Mouse (Mus musculus) heart, embryonic 15.5 days (tissue): ENCODE data around the gene Il25. TPM values are rescaled to one million over a fixed set of nuclear protein-coding genes. Genes with fewer than 3 reads are reported as not detected.
A peak's percentile ranks its signal among the peaks of the same experiment; 100 is the strongest.

Source experiments
- ATAC-seq: fragments of 200-750 bp; cut with Nextera tagmentation; replicated peaks from 2 replicates; pipeline ENCODE4 v1.8.0; 2017; ENCODE audit warnings: low read depth, moderate TSS enrichment; ENCODE audit not compliant: insufficient number of reproducible peaks, insufficient read depth, low FRiP score
- H3K27ac ChIP-seq: fragments of 300-500 bp; sonication (generic); 2 replicates; pipeline ENCODE4 v1.5.1; 2015; ENCODE audit warnings: mild to moderate bottlenecking, inconsistent platforms
- H3K27me3 ChIP-seq: fragments of 300-500 bp; sonication (generic); 2 replicates; pipeline ENCODE4 v1.6.1; 2015; ENCODE audit warnings: inconsistent platforms
- H3K36me3 ChIP-seq: fragments of 300-500 bp; sonication (generic); 2 replicates; pipeline ENCODE4 v1.6.1; 2015; ENCODE audit warnings: mild to moderate bottlenecking, inconsistent platforms
- H3K4me1 ChIP-seq: fragments of 300-500 bp; sonication (generic); replicated peaks from 2 replicates; pipeline ENCODE4 v1.6.1; 2015; ENCODE audit warnings: inconsistent platforms
- H3K4me2 ChIP-seq: fragments of 300-500 bp; sonication (generic); 2 replicates; pipeline ENCODE4 v1.6.1; 2015; ENCODE audit warnings: inconsistent platforms, mild to moderate bottlenecking, moderate library complexity
- H3K4me3 ChIP-seq: fragments of 300-500 bp; sonication (generic); 2 replicates; pipeline ENCODE4 v1.5.1; 2015; ENCODE audit warnings: mild to moderate bottlenecking, inconsistent platforms
- H3K9ac ChIP-seq: fragments of 300-500 bp; sonication (generic); 2 replicates; pipeline ENCODE4 v1.6.1; 2015; ENCODE audit warnings: mild to moderate bottlenecking, inconsistent platforms
- H3K9me3 ChIP-seq: fragments of 300-500 bp; sonication (generic); replicated peaks from 2 replicates; pipeline ENCODE4 v1.6.1; 2016; ENCODE audit warnings: inconsistent platforms
- WGBS: fragments of 180-500 bp; shearing (Covaris S2); methylation state at CpG from one replicate; pipeline ENCODE4 v1.1.7; 2015; ENCODE audit warnings: mixed read lengths; 5-methylcytosine and 5-hydroxymethylcytosine counted together
- polyA plus RNA-seq: library from polyadenylated mRNA; unstranded; fragments of >200 nt; fragmentation: Nextera tagmentation; extraction: Ambion mirVana; gene quantifications from 2 replicates; pipeline ENCODE4 v1.2.1, GENCODE M21; 2015

Gene Il25
- polyA plus RNA-seq, 1 experiment from 2014 or later, result not detected

DNA sequence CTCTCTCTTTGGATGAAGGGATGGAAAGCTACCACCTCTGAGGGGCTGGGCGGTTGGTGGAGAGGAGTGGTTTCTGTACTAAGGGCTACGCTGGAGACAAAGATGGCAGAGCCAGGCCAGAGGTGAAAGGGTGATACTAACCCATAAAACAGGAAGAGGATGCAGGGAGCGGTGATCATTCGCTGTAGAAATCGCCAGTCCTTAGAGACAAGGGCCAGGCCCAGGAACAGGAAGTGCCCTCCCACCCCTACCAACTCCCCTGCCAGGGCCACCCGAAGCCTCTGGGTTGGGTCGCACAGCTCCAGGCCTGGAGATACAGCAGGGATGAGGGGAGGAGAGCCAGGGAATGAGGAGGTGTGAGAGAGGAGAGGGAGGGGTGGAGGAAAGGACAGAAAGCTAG, 23.8 kb upstream of the Il25 start:
- H3K9ac ChIP-seq, result no peak overlapping the region
- H3K4me2 ChIP-seq, result no peak overlapping the region
- no peaks in the 10 kb centered on the region for H3K9me3 ChIP-seq
- no peaks in the 10 kb centered on the region for H3K27me3 ChIP-seq
- 77% methylated on average over 7 of the region's 7 CpGs for WGBS
- peaks cover 23% of the 10 kb centered on the region for H3K4me1 ChIP-seq
- ATAC-seq, result no peak
- H3K27ac ChIP-seq, result no peak overlapping the region
- no peak overlapping the region for H3K4me3 ChIP-seq
- H3K36me3 ChIP-seq, result peaks cover 18% of the 10 kb centered on the region; the same call in 1 of the 2 replicates

DNA sequence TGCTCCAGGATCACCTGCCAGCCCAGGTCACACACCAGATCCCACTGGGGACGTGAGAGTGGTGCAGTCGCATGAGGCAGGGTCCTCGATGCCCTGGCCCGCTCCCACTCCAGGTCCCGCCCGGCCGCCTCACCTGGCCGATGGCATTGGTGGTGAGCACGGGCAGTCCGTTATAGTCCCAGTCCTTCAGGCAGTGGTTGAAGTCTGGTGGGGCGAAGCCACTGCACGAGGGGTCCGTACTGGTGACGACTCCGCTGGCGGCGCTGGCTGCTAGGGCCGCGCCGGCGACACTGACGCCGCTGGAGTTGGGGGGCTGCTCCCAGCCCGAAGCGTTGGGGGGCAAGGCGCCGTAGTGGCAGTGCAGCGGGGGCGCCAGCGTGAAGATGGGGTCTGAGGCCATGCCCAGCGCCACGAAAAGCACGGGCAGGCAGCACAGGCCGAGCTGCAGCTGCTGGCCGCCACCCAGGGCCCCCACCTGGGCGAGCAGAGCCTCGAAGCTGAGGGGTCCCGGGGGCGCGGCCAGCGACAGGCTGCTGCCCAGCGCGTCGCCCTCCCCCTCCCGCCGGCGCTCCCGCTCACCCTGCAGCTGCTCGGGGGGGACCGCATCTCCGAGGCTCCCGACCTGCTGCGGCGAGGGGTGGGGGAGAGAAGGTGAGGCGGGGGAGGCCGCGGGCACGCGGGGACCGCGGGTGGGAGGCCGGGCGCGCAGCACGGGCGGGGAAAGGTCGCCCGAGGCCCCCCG, 20.2 kb upstream of the Il25 start:
- no peaks in the 10 kb centered on the region for H3K9me3 ChIP-seq
- 2% methylated on average over 56 of the region's 69 CpGs for WGBS
- H3K27ac ChIP-seq, result peak overlapping the region; percentile 70
- H3K4me1 ChIP-seq, result peaks cover 19% of the 10 kb centered on the region
- H3K4me2 ChIP-seq, result peak overlapping the region; percentile 99
- peaks cover 14% of the 10 kb centered on the region; the same call in 1 of the 2 replicates for H3K36me3 ChIP-seq
- peak overlapping the region; percentile 96 for H3K9ac ChIP-seq
- peak; percentile 59 for ATAC-seq
- 0 out of 2 replicates have a peak, but pooled peaks cover 3% of the 10 kb centered on the region for H3K27me3 ChIP-seq
- H3K4me3 ChIP-seq, result peak overlapping the region; percentile 94

DNA sequence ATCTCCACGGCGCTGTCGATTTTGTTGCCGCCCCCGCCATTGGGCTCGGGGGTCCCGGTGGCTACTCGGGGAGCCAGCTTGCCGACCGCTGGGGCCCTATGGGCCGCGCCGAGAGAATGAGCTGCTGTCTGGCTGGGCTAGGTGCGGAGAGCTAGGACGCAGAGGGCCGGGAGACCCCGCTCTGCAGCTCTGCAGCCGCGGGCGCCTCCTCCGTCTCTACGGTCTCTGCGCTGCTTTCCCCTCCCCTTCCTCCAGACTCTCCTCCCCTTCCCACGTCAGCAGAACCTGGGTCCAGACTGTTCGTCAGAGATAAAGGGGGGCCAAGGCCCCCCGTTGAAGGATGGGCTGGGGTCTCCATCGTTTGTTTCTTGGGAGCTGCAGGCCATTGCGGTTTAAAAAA, 19.6 kb upstream of the Il25 start, which contains the start of gene Slc22a17:
Slc22a17 (minus strand) TSS at position 247 of the 400 bp plus-strand sequence.
- ATAC-seq, result peak; percentile 82
- Histone ChIP-seq H3K36me3 (0 out of 2 replicates have a peak, but pooled peaks cover 10% of the 10 kb centered on the region), H3K4me2 (peak within 1 kb of the TSS; percentile 99), H3K9ac (peak within 1 kb of the TSS; percentile 96), H3K27me3 (0 out of 2 replicates have a peak, but pooled peaks cover 3% of the 10 kb centered on the region), H3K9me3 (no peaks in the 10 kb centered on the region), H3K27ac (peak within 1 kb of the TSS; percentile 70), H3K4me1 (peaks cover 19% of the 10 kb centered on the region), H3K4me3 (peak within 1 kb of the TSS; percentile 94)
- under 1% methylated on average over 28 of the region's 28 CpGs for WGBS

DNA sequence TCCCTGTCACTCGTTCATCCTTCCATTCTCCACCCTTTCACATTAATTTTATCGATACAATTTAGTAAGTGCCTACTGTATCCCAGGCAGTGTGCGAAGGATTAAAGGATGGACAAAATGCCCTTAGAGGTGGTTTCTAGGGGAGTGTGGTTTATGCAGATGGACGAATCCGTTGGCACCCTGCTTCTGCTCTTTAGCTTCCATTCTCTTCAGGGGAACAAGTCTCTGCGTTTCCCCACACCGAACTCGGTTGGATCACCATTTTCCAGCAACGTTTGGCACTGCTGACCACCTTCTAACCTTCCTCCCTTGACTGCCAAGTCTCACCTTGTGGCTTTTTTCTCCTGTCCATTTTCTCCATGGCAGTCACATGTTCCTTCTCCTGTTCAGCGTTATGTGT, 19.2 kb upstream of the Il25 start:
- Histone ChIP-seq H3K27me3 (0 out of 2 replicates have a peak, but pooled peaks cover 3% of the 10 kb centered on the region), H3K9me3 (no peaks in the 10 kb centered on the region), H3K9ac (peak overlapping the region; percentile 96), H3K27ac (peak overlapping the region; percentile 70), H3K4me3 (peak overlapping the region; percentile 94), H3K4me2 (peak overlapping the region; percentile 99), H3K36me3 (peaks cover 13% of the 10 kb centered on the region; the same call in 1 of the 2 replicates), H3K4me1 (peaks cover 19% of the 10 kb centered on the region)
- 21% methylated on average over 10 of the region's 10 CpGs for WGBS
- ATAC-seq, result no peak

DNA sequence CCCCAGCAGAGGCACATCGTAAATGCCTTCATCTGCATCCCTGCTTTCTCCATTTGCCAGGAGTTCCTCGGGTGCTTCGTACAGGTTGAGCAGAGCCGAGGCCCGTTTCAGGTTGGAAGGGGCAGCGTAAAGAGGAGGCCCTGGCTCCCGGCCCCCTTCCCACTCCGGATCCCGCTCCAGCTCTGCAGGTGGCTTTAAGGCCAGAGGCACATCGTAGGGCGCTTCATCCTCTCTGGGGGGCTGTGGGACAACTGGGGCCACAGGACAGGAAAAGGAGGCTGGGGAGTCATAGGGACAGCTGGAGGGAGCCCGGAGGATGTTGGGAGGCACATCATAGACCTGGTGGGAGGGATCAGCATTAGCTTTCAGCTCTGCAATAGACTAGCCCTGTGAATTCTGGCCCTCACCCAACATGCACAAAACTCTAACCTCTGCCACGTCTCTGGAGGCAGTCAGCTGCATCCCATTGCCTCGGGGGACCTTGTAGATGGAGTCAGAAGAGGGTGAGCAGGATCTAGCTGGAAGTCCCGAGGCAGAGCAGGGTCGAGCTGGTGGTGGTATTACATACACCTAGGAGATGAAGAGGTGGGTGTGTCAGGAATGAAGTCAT, 12.3 kb upstream of the Il25 start:
- H3K4me1 ChIP-seq, result peaks cover 16% of the 10 kb centered on the region
- 86% methylated on average over 16 of the region's 16 CpGs for WGBS
- no peak overlapping the region for H3K4me3 ChIP-seq
- H3K9me3 ChIP-seq, result no peaks in the 10 kb centered on the region
- no peak for ATAC-seq
- no peak overlapping the region for H3K27ac ChIP-seq
- H3K4me2 ChIP-seq, result no peak overlapping the region
- peaks cover 29% of the 10 kb centered on the region for H3K36me3 ChIP-seq
- no peak overlapping the region for H3K9ac ChIP-seq
- 0 out of 2 replicates have a peak, but pooled peaks cover 3% of the 10 kb centered on the region for H3K27me3 ChIP-seq

DNA sequence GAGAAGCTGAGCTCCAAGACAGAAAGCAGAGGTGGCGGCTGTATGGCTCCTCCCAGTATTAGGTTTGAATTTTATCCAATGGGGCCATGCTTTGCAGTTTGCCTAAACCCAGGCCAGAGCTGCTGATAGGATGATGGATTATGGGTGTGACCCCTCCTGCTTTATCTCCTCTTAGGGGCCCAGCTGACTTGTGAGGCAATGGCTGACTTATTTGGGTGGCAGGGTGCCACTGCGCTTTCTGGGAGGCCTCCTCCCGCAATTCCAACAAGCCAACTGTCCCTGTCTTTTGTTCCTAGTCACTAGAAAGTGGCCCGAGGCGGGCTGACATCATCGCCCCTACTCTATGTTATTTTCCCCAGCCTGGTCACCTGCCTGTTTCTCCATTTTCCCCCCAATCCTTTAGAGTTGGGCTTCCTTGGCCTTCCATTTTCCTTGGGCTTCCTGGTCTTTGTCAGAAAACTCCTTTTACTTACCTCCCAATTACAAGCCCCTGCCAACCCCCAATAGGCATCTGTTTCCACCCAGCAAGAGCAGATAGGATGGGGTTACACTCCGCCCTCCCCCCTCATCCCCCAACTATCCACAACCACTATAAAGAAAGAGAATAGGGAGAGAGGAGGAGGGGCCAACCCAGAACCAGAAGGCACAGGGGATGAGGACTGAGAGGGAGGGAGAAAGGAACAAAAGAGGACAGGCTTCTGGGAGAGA, 7.7 kb upstream of the Il25 start:
- Histone ChIP-seq H3K4me2 (peak overlapping the region; percentile 93), H3K4me1 (peaks cover 38% of the 10 kb centered on the region), H3K4me3 (peak overlapping the region; percentile 59), H3K36me3 (peaks cover 14% of the 10 kb centered on the region), H3K9ac (peak overlapping the region; percentile 72), H3K9me3 (no peaks in the 10 kb centered on the region), H3K27ac (peak overlapping the region; percentile 91), H3K27me3 (peaks cover 15% of the 10 kb centered on the region)
- ATAC-seq, result peak; percentile 65
- 32% methylated on average over 7 of the region's 7 CpGs for WGBS

DNA sequence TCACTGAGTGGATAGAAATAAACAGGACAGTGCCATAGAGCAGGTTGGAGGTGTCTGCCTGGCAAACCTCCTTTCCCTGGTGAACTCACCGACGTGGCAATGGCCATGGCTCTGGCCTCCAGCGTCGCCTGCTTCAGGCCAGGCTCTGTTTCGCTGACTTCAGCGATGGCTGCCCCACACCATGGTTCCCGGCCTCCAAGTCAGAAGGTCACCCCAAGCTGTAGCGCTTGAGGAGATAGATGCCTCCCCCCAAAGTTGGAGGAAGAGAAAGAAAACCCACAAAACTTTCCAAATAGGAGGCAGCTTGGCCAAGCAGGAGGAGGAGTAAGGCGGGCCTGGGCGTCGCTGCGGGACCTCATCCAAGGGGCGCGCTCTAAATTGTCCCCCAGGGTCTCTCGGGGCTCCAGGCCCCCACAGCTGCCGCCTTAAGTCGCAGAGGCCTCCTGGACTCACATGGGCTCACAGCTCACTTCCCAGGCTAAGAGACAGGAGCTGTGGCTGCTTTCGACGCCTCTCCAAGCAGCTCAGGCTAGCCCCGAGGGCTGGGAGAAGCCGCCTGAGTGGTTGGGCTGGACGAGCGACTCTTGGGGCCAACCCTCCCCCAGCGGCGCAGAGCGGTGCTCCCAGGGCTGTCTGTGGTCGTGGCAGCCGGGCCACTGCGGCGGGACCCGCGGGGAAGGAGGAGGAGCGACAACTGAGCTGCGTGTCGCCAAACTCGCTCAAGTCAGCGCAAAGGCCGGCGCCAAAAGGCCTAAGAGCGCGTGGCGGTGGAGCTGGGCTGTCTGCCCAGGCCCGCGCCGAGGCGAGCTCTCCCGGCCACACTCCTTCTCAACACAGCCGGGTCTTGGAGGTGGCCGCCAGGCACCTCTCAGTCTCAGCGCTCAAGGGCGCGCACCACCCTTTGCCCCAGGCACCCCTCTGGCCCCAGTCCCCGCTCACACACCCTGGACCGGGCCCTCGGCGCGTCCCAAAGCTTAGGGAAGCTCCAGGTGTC, 6.8 kb upstream of the Il25 start, which contains the start of gene Efs:
Efs (minus strand) TSS at position 778 of the 994 bp plus-strand sequence.
- H3K9ac ChIP-seq, result peak within 1 kb of the TSS; percentile 72
- H3K36me3 ChIP-seq, result peaks cover 5% of the 10 kb centered on the region
- H3K4me1 ChIP-seq, result peaks cover 46% of the 10 kb centered on the region
- H3K4me2 ChIP-seq, result peak within 1 kb of the TSS; percentile 93
- WGBS, result 3% methylated on average over 57 of the region's 57 CpGs
- H3K9me3 ChIP-seq, result no peaks in the 10 kb centered on the region
- peak; percentile 51 for ATAC-seq
- H3K27ac ChIP-seq, result peak within 1 kb of the TSS; percentile 91
- peaks cover 15% of the 10 kb centered on the region for H3K27me3 ChIP-seq
- H3K4me3 ChIP-seq, result peak within 1 kb of the TSS; percentile 59

DNA sequence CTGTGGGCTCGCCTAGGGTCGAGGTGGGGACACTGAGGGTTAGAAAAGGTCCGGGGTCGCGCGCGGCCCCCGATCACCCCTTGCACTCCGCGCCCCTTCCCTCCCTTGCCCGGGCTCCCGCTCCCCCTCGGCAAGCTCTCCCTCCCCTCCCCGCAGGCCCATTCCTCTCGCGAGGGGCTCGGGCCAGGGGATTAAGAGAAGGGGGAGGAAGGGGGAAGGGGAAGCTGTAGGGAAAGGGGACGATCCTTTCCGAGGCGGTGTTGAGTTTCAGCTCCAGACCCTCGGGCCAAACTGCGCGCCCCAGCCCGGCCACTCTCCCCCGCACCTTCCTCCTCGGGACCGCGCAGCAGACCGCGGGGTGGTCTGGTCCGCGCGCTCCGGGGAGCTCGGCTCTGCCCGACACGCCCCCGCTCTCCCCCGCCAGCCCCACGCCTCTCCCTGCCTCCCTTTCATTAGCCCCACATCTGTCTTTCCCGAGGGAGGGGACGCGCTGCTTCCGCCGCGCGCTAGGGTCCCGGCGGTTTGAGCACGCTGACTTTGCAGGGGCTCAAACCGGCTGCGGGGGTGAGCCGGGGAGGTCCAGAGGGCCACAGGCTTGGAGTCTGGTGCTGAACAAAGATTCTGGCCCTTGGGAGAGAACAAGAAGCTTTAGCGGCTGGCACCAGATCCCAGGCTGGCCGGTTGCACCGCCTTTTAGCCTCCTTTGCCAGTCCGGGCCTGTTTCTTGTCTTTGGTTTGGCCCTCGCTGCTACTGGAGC, 5.9 kb upstream of the Il25 start:
- peaks cover 15% of the 10 kb centered on the region for H3K27me3 ChIP-seq
- H3K9me3 ChIP-seq, result no peaks in the 10 kb centered on the region
- peak overlapping the region; percentile 91 for H3K27ac ChIP-seq
- peak; percentile 67 for ATAC-seq
- under 1% methylated on average over 52 of the region's 58 CpGs for WGBS
- H3K9ac ChIP-seq, result peak overlapping the region; percentile 72
- peak overlapping the region; percentile 93 for H3K4me2 ChIP-seq
- no peaks in the 10 kb centered on the region for H3K36me3 ChIP-seq
- H3K4me1 ChIP-seq, result peaks cover 46% of the 10 kb centered on the region
- H3K4me3 ChIP-seq, result peak overlapping the region; percentile 59

DNA sequence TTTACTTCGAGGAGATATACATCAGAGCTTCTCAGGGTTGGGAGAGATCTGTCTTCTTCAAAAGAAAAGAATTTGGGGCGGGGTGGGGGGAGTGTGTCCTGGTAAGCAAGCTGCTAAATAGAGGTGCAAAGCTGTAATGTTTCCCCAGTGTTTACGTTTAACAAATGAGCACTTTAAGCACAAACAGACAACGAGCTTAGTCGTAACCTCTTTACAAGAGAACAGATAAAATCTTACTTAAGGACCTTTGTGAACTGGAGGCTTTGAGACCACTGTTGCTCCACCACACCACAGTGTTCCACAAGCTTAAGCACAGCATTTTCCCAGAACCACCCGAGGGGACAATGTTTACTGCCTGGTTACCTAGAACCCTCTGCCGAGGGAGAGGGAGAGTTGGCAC, 5.2 kb upstream of the Il25 start:
- H3K4me1 ChIP-seq, result peaks cover 46% of the 10 kb centered on the region
- WGBS, result 41% methylated on average over 7 of the region's 7 CpGs
- peak overlapping the region; percentile 59; the same call in 1 of the 2 replicates for H3K4me3 ChIP-seq
- H3K27ac ChIP-seq, result peak overlapping the region; percentile 91
- peaks cover 15% of the 10 kb centered on the region for H3K27me3 ChIP-seq
- H3K4me2 ChIP-seq, result peak overlapping the region; percentile 93
- peak overlapping the region; percentile 72; the same call in 1 of the 2 replicates for H3K9ac ChIP-seq
- H3K36me3 ChIP-seq, result no peaks in the 10 kb centered on the region
- no peaks in the 10 kb centered on the region for H3K9me3 ChIP-seq
- ATAC-seq, result no peak

DNA sequence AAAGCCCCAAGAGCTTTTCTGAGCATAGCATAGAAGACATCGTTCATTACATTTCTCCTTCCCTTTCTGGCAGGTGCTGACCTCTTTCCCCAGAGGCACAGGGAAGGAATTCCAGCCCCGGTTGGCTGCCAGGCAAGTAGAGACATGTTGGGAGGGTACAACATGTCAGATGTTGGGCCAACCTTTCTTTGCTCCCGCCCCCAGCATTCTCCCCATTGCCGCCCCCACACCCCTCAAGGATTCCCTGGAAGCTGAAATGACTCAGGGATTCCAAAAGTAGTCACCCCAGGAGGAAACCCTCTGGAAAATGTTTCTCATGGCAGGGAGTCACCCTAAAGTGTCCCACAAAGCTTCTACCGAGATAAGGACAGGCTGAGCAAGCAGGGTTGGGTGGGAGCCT, 2.7 kb upstream of the Il25 start:
- Histone ChIP-seq H3K36me3 (no peaks in the 10 kb centered on the region), H3K4me3 (no peak overlapping the region), H3K9me3 (no peaks in the 10 kb centered on the region), H3K9ac (no peak overlapping the region), H3K27ac (no peak overlapping the region), H3K4me1 (peaks cover 39% of the 10 kb centered on the region), H3K27me3 (peaks cover 15% of the 10 kb centered on the region), H3K4me2 (no peak overlapping the region)
- 49% methylated on average over 5 of the region's 5 CpGs for WGBS
- no peak for ATAC-seq
